Mouse (Mus musculus) granulocyte monocyte progenitor cell, adult 5-6 weeks (primary cell): Measurements from ENCODE around the gene 0610010F05Rik. TPM values are rescaled to one million over a fixed set of nuclear protein-coding genes. Genes with fewer than 3 reads are reported as not detected.

ENCODE experiments used
- ATAC-seq: replicated peaks from 2 replicates; pipeline ENCODE4 v1.8.0; 2016; ENCODE audit warnings: mild to moderate bottlenecking, moderate TSS enrichment, inconsistent platforms; ENCODE audit not compliant: poor library complexity, severe bottlenecking
- total RNA-seq, 2 experiments: library from RNA; stranded (forward) in 1 of 2; stranded (reverse) in 1 of 2; fragments of 200-712, 200-1000 nt in 1 of 2; fragments of >200 nt in 1 of 2; fragmentation: Nextera tagmentation in 1 of 2; gene quantifications; 2 replicates each; pipeline ENCODE4 v1.2.3; 2014 to 2017

0610010F05Rik gene
- 19.7 and 21.2 TPM in 2 replicates for total RNA-seq (2014; fragmentation: Nextera tagmentation)
- total RNA-seq (2017): 31.8 and 32.7 TPM in 2 replicates

DNA sequence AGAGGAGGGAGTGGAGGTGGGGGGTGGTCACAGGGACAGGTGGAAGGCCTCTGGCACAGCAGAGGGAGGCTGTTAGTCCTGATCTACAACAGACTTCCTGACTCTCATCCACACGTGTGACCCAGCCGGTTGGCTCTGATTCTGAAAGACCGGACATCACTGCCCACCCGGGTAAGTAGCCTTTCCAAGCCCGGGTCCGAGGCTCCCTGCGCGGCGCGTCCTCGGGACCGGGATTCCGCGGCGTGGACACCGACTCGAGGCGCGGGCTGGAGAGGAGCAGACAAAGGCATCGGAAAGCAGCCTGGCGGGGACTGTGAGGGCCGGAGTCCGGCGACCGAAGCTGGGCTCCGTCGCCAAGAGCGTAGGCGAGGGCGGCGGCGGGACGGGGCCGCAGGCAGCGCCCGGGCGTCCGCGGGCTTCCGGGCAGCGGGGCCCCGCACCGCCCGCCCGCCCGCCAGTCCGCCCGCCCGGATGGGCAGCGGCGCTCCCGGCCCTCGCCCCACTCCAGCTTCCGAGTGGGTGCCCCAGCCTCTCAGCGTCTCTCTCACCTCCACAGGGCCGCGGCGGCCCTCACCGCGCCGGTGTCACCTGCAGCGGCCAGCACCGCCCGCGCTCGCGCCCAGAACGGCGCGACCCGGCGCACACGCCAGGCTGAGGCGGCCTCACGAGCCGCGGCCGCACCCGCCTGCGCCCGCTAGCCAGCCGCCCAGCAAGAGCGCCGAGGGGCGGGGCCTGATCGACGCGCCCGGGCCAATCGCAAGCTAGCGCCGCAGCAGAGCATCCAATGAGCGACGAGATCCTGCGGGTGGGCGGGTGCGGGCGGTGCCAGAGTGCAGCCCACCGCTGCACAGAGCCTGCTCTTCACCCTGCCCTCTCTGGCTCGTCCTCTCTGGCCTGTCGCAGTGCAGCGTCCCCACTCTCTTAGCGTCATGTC is at the start of gene 0610010F05Rik:
Gene 0610010F05Rik, minus strand, starts transcription at position 695 of the 934 bp plus-strand sequence.
- ATAC-seq: peak; percentile 99

DNA sequence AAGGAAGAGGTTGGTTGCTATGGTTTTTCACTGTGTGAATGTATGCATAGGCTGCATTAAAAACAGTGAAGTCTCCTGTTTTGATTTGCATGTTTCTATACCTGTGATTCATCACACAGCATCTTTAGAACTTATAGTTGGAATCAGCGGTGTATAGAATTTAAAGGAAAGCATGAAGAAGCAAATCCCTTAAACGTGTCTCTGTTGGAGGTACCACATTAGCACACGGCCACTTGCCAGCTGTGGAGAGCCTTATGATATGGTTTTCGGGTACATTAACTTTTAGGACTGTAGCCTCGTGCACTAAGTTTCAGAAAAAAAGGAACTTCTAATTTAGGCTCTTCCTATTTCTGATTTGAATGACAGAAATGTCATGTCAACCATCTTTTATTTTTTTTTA is 49.1 kb upstream of the 0610010F05Rik start:
- ATAC-seq: no peak; the same call in 1 of the 2 replicates

DNA sequence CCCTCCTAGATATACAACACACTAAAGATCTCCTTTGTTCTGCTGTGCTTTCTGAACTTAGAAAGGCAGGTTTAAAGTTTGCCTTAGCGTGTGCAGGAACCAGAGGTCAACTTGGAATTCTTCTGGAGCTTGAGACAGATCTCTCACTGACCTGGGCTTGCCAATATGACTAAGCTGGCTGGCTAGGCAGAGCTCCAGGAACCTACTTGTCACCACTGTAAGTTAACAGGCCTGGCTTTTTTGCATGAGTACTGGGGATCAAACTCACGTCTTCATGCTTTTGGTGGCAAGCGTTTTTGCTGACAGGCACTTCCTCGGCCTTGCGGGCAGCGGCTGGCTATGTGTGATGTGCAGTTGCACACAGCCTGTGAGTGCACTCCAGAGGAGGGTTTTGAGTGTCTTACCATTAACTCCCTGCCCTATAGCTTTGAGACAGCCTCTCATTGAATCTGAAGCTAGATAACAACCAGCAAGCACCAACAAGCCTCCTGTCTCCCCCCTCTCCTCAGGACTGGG is 47.1 kb upstream of the 0610010F05Rik start:
- no peak for ATAC-seq

DNA sequence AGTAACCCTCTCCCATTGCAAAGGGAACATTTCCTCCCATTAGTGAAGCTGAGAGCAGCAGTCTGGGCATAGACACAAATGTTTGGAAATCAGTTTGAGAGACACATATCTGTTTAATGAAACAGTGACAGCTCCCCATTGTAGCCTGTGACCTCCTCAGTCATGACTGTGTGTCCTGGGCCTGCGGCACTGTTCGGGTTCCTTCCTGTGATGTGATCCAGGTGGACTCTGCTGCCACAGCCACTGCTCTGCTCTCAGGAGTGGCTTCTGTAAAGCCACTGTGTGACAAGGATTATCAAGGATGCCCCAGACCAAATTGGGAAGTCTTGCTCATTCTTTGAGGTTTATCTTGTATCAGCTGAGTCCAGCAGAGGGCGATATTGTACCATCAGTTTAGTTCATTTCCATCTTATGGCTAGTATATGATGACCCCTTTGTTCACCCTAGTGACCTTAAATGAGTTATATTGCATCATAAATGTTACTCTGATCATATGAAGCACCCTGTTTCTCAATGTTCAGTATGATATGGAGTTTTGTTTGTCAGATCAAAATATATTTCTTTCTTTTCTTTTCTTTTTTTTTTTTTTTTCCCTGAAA is 45.7 kb upstream of the 0610010F05Rik start:
- ATAC-seq: peak; percentile 95

DNA sequence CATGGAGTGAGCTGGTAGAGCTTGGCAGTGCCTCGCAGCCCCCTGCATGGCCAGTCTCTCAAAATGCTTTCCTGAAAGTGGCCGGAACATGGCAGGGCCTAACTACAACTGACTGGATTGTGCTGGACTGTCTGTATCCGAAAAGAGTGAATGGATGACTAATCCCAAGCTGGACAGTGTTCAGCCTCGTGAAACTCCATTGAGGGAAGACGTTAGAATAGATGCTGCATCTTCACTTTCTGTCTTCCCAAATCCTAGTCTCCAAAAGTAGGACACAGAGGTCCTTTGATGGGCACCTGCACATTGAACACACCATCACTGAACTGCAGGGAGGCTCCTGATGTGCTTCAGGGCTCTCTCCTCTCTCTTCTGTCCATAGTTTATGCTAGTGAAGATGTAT is 42.7 kb upstream of the 0610010F05Rik start:
- ATAC-seq: no peak

DNA sequence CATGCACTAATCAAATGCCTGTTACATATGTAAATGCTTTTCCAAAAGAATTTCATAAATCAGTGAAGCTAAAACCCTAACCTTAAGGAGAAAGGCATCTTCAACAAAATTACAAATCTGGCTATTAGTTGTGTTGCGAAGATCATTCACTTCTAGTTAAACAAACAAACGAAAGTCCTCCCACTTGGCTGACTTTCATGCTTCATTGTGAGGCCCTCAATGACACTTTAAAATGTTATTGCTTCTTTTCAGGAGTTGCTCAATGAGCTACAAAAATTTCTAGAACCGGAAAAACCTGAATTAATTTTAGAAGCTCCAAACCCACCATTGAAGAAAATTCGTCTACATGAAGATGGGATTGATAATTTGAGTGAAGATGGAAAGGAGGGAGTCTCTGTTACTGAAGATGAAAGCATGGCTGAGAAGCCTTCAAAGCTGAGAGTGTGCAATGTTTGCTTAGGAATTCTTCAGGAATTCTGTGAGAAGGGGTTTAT is 38.9 kb upstream of the 0610010F05Rik start:
- no peak for ATAC-seq

DNA sequence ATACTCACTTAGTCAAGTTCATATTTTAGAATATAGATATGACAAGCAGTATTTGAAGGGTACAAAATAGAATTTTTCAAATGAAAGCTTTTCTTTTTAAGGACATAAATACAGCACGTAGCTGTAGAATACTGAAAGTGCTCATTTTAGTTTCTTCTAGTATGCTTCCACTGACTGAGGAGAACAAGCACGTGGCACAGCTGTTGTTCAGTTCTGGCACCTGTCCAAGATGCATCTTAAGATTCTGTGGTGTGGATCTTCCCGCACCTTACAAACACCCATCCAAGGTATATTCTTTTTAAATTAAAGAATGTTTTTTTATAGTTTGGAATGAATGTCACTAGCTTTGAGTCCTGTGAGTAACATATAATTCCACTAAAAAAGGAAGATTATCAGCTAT is 33.7 kb upstream of the 0610010F05Rik start:
- no peak for ATAC-seq

DNA sequence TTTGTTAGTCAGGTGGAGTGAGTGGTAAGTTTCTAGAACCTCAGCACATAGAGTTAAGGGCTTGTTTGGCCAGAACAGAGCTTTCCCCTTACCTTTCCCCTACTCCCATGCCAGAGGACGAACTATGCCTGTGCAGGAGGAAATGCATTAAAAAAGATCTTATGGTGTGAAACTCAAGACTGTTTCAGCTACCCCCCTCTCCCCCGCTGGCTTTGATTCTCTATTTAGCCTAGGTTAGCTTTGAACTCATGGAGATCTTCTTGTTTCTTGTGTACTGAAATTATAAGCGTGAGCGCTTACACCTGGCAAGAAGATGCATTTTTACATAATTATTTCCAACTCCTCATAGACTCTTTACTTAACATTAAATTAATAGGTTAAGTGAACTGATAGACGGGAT is 33.1 kb upstream of the 0610010F05Rik start:
- ATAC-seq: no peak

DNA sequence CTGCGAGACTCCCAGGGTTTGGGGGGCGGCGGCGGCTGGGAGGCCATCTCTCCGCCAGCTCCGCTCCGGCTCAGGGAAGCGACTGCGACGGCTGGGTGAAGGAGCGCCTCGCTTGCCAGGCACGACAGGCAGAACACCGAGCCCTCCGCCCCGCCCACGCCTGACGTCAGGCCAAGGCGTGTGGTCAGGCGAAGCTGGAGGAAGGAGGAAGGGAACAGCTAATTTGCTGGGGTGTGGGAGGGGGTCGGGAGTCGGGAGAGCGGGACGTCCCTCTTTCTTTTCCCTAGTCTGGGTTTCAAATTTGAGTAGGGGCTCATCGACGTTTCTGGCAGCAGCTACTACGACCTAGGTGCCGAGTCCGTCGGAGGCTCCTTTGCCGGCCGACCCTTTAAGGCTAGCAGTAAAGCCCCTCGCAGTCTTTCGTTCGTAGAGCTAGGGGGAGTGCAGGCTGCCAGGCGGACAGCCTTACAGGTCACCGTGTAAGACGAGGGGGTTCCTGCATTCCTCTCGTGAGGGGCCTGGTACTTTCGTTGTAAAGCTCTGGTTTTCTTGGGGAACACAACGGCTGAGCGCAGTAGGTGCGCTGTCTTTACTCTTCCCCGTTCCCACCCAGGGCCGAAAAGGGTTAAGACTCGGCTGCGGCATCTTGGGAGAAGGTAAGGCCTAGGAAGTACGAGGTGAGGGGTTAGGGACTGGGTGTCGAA is 32.5 kb upstream of the 0610010F05Rik start, which contains the start of gene Pex13:
Gene Pex13, minus strand, starts transcription at position 162 of the 704 bp plus-strand sequence.
- ATAC-seq: peak; percentile 95

DNA sequence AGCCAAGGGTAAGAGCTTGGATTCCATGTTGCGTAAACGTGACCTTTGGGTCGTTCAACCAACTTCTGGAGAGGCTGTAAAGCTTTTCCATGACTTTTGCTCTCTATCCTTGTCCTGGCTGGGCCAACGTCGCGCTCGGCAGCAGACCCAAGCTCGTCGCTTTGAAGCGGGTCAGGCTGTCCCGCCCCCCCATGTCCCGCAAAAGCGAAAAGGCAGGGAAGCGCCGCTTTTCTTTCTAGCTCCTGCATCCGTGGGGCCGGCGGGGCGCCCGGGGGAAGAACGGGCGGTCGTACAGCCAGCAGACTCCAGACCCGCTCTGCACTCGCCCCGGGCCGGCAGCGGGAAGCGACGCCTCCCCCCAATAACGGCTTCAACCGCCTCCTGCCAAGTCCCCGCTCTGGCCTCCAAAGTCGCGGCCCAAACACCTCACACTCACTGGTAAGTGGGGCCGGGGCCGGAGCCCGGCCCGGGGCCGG is 31.9 kb upstream of the 0610010F05Rik start, which contains the start of gene Pus10:
Gene Pus10, plus strand, starts transcription at position 364 of the 476 bp plus-strand sequence.
- ATAC-seq: peak; percentile 42

DNA sequence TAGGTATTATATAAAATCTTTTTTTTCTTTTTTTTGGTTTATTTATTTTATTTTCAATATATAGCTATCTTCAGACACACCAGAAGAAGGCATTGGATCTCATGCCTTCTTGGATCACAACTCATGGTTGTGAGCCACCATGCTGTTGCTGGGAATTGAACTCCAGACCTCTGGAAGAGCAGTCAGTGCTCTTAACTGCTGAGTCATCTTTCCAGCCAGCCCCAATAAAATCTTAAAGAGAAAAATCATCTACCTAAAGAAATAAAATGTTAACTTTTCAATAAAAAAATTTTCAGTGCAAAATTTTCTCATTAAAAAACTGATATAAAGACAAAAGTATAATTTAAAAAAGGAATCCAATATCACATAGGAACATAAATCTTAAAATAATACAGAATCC is 30.8 kb upstream of the 0610010F05Rik start:
- no peak for ATAC-seq

DNA sequence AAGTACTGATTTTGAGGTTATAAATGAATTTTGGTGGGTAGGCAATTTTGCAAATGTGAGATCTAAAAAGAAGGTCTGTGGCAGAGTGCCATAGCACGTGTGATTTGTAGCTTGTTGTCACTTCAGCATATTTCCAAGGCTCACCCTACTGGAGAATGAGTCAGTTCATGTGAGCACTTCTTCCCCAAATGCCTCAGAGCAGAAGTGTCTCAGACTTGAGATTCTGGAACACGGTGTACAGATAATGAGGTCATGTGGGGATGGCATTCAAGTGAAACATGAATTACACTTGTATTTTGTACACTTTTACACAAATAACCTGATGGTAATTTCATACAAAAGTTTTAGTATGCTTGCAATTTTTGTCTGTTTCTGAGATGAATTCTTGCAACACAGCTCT is 24.4 kb upstream of the 0610010F05Rik start:
- peak; percentile 20; the same call in 1 of the 2 replicates for ATAC-seq

DNA sequence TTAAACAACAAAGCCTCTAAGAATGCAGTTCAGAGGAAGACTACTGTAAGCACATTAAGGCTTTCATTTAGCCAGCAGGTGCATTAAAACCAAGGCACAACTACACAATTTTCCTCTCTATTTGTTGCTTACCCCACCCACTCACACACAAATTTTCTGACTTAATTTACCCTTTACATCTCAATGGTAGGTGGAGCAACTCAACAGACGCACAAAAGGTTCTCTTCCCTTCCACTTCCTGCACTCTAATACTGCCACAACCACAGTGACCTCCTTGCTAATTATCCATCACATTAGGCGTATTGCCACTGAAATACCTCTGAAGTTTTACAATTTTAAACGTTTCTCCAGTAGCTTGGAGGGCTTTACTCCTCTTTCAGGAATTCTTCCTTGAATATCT is 20.2 kb upstream of the 0610010F05Rik start:
- no peak for ATAC-seq

DNA sequence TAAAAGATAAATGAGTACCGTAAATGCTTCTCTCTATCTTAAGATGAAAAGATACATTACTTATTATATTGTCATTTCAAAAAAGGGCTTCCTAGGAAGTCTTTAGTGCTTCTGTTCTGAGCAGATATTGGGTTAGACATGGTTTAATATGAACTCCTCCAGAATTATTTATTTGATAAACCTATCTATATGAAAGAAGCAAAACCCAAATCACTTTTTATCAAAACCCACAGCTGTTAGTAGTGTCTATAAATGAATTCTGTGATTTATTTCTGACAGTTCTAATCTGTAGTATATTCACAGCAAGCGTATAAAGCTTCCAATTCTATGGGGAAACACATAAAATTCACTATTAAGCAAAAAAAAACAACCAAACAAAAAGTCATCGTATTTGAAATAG is 14.4 kb upstream of the 0610010F05Rik start:
- ATAC-seq: no peak

DNA sequence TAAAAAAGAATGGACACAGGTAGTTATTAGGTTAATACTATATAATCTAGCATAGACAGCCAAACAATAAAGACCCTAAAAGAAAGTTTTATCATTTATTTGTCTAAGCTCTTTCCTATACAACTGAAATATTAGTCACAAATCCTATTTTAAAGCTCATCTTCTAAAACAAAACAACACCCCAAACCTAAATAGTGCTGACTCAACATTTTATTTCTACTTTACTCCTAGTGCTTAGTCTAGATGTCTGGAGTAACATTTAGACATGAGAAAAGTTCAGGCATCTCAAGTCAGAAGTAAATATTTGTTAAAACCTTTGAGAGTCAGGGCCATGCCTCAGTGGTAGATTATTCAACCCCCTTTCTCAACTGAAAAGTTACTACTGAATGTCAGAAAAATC is 14.0 kb upstream of the 0610010F05Rik start:
- no peak for ATAC-seq

DNA sequence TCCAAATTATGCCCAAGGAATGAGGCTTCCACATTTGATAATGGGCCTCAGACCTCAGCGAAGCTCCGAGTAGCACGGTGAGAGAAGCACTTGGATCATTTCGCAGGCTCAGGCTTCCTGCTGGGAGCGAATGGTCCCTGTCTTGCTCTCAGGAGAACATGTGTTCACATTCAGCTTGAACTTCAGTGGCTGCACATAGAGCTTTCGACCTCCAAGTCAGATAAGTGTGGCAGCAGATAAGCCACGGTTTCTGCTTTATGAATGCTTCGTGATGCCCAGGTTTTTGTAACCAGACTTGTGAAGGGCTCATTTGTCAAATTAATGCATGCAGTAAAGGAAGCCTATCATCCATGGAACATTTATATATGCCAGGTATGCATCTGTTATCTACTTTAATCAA is 1.1 kb upstream of the 0610010F05Rik start:
- ATAC-seq: no peak

DNA sequence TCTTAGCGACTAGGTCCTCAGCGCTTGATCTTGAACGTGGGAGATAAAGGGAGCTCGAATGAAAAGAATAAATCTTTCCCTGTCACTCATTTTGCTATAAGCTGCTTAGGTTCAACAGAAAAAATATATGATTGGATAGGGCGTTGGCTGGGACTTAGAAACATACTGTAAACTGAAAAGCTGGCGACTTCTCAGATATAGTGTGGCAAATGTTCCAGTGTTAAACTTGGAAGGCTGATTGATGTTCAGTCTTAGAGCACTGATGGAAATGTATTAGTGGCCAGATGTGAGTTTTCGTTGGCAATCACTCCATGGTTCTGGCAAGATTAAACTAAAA is 408 bp upstream of the 0610010F05Rik start:
- ATAC-seq: no peak

DNA sequence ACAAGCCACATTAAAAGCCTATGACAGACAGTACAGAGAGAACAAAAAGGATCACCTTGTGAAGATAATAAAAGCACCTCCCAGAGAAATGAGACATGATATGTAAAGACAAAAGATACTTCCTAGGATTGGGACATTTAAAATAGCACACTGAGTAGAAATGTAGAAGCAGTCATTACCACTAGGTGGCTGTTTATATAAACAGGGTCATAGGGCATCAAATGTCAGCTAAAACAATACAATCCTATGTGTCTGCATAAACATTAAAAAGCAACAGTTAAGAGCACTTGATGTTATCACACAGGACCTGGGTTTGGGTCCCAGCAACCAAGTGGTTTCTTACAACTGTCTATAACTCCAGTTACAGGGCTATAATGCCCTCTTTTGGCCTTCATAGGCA is 2.8 kb downstream of the 0610010F05Rik start:
- ATAC-seq: no peak

DNA sequence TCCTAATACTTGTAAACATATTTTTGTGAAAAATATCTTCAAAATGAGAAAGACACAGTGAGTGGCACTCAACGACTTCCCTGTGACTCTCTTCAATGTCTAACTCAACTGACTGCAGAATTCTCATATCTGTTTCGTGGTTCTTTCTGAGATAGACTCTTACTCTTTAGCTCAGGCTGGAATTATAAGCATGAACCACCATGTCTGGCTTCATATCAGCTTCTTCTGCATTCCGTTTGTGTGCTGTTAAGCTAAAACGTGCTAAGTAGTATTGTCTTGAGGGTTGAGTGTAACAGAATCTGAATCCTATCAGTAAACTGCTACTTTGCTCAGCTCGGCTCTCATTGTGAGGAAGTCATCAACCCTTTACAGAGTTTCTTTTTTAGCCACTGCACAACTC is 14.4 kb downstream of the 0610010F05Rik start:
- no peak for ATAC-seq

DNA sequence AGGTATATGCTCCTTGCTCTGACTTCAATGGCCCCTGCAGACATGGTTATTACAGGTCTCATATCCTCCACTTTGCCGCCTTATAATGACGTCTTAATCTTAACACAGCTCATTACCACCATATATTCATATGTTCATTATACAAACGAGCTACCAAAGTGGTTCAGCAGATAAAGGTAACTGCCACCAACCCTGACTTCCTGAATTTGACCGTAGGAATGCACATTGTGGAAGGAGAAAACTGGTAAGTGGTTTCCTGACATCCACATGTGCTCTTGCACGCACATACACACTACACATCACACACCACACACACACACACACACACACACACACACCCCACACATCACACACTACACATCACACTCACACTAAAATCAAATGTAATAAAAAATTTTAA is 18.9 kb downstream of the 0610010F05Rik start:
- no peak for ATAC-seq
